Mouse (Mus musculus) midbrain, embryonic 12.5 days (tissue): ENCODE results near the gene Rpl7a. TPM values are rescaled to one million over a fixed set of nuclear protein-coding genes. Genes with fewer than 3 reads are reported as not detected.

Experiments used
- ATAC-seq: fragments of 200-750 bp; cut with Nextera tagmentation; 2 replicates; pipeline ENCODE4 v1.8.0; 2017; ENCODE audit warnings: low read depth, moderate TSS enrichment, moderate library complexity; ENCODE audit not compliant: low FRiP score
- H3K27ac ChIP-seq: fragments of 300-500 bp; sonication (generic); replicated peaks from 2 replicates; pipeline ENCODE4 v1.5.1; 2016; ENCODE audit warnings: mild to moderate bottlenecking
- H3K27me3 ChIP-seq: fragments of 300-500 bp; sonication (generic); 2 replicates; pipeline ENCODE4 v1.6.1; 2016; ENCODE audit warnings: mild to moderate bottlenecking
- H3K36me3 ChIP-seq: fragments of 300-500 bp; sonication (generic); 2 replicates; pipeline ENCODE4 v1.6.1; 2016
- H3K4me1 ChIP-seq: fragments of 300-500 bp; sonication (generic); 2 replicates; pipeline ENCODE4 v1.6.1; 2016
- H3K4me2 ChIP-seq: fragments of 300-500 bp; sonication (generic); replicated peaks from 2 replicates; pipeline ENCODE4 v1.6.1; 2016; ENCODE audit warnings: mild to moderate bottlenecking, moderate library complexity
- H3K4me3 ChIP-seq: fragments of 300-500 bp; sonication (generic); 2 replicates; pipeline ENCODE4 v1.5.1; 2016; ENCODE audit warnings: mild to moderate bottlenecking
- H3K9ac ChIP-seq: fragments of 300-500 bp; sonication (generic); replicated peaks from 2 replicates; pipeline ENCODE4 v1.6.1; 2016; ENCODE audit warnings: mild to moderate bottlenecking, moderate library complexity
- H3K9me3 ChIP-seq: fragments of 300-500 bp; sonication (generic); 2 replicates; pipeline ENCODE4 v1.6.1; 2016; ENCODE audit warnings: mild to moderate bottlenecking
- WGBS: fragments of 180-500 bp; shearing (Covaris S2); methylation state at CpG from one replicate; pipeline ENCODE4 v1.1.7; 2016; 5-methylcytosine and 5-hydroxymethylcytosine counted together
- polyA plus RNA-seq: library from polyadenylated mRNA; unstranded; fragments of >200 nt; fragmentation: Nextera tagmentation; extraction: Ambion mirVana; gene quantifications from 2 replicates; pipeline ENCODE4 v1.2.1, GENCODE M21; 2016

Rpl7a gene
- polyA plus RNA-seq, 1 experiment from 2014 or later: 488 TPM

GRCm38 (mm10) chr2:26936425-26936824 lies 25.9 kb downstream of the Rpl7a start:
- no peak for ATAC-seq
- Histone ChIP-seq H3K27ac (no peak overlapping the region), H3K36me3 (no peaks in the 10 kb centered on the region), H3K9me3 (no peaks in the 10 kb centered on the region), H3K9ac (no peak overlapping the region), H3K4me1 (peaks cover 14% of the 10 kb centered on the region), H3K27me3 (no peaks in the 10 kb centered on the region), H3K4me3 (no peak overlapping the region), H3K4me2 (no peak overlapping the region)
- WGBS: 86% methylated on average over 1 of the region's 1 CpGs

- no peaks in the 10 kb centered on the region for H3K9me3 ChIP-seq
- no peaks in the 10 kb centered on the region for H3K4me1 ChIP-seq
- H3K36me3 ChIP-seq: no peaks in the 10 kb centered on the region
- no peak overlapping the region for H3K4me3 ChIP-seq
- no peaks in the 10 kb centered on the region for H3K27me3 ChIP-seq
- 42% methylated on average over 5 of the region's 5 CpGs for WGBS
- no peak for ATAC-seq
- H3K9ac ChIP-seq: no peak overlapping the region
- H3K27ac ChIP-seq: no peak overlapping the region
- no peak overlapping the region for H3K4me2 ChIP-seq
Observed at GRCm38 (mm10) chr2:26941539-26941938, 31.0 kb downstream of the Rpl7a start.

GRCm38 (mm10) chr2:26943253-26943652 lies 32.7 kb downstream of the Rpl7a start:
- Histone ChIP-seq H3K27ac (no peak overlapping the region), H3K36me3 (peaks cover 10% of the 10 kb centered on the region; the same call in 1 of the 2 replicates), H3K9ac (no peak overlapping the region), H3K4me2 (no peak overlapping the region), H3K27me3 (no peaks in the 10 kb centered on the region), H3K4me1 (no peaks in the 10 kb centered on the region), H3K4me3 (no peak overlapping the region), H3K9me3 (no peaks in the 10 kb centered on the region)
- WGBS: 83% methylated on average over 3 of the region's 3 CpGs
- no peak for ATAC-seq

GRCm38 (mm10) chr2:26950411-26950810 lies 39.8 kb downstream of the Rpl7a start:
- Histone ChIP-seq H3K4me1 (no peaks in the 10 kb centered on the region), H3K9me3 (no peaks in the 10 kb centered on the region), H3K9ac (no peak overlapping the region), H3K27me3 (no peaks in the 10 kb centered on the region), H3K36me3 (peaks cover 61% of the 10 kb centered on the region), H3K4me3 (no peak overlapping the region), H3K4me2 (no peak overlapping the region), H3K27ac (no peak overlapping the region)
- ATAC-seq: no peak
- 89% methylated on average over 2 of the region's 2 CpGs for WGBS

GRCm38 (mm10) chr2:26951346-26951905 lies 40.9 kb downstream of the Rpl7a start:
- WGBS: 89% methylated on average over 8 of the region's 8 CpGs
- Histone ChIP-seq H3K9ac (no peak overlapping the region), H3K27ac (no peak overlapping the region), H3K4me3 (no peak overlapping the region), H3K4me1 (no peaks in the 10 kb centered on the region), H3K4me2 (no peak overlapping the region), H3K9me3 (no peaks in the 10 kb centered on the region), H3K36me3 (peaks cover 71% of the 10 kb centered on the region), H3K27me3 (no peaks in the 10 kb centered on the region)
- ATAC-seq: no peak

- Histone ChIP-seq H3K36me3 (peaks cover 73% of the 10 kb centered on the region), H3K27me3 (no peaks in the 10 kb centered on the region), H3K4me1 (no peaks in the 10 kb centered on the region), H3K4me2 (no peak overlapping the region), H3K9ac (no peak overlapping the region), H3K9me3 (no peaks in the 10 kb centered on the region), H3K27ac (no peak overlapping the region), H3K4me3 (no peak overlapping the region)
- WGBS: 85% methylated on average over 4 of the region's 4 CpGs
- ATAC-seq: no peak
Observed at GRCm38 (mm10) chr2:26952193-26952592, 41.6 kb downstream of the Rpl7a start.

DNA sequence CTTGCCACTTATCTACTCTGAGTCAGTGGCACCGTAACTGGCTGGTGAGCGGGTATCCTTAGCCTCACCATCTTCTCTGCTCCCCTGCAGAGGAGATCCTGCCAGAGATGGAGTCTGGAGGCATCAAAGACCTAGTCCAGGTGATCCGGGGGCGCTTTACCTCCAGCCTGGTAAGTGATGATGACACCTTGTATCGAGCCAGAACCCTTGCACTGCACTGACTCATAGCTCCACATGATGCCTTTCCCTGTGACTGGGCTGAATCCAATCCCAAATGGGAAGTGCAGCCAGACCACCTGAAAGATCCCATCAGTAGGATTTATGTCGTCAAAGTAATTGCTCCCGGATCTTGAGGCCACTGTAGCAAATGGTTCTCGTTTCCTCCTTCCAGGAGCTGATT lies 42.3 kb downstream of the Rpl7a start:
- peaks cover 77% of the 10 kb centered on the region for H3K36me3 ChIP-seq

GRCm38 (mm10) chr2:26954735-26955395 lies 44.3 kb downstream of the Rpl7a start:
- Histone ChIP-seq H3K4me2 (no peak overlapping the region), H3K4me1 (no peaks in the 10 kb centered on the region), H3K4me3 (no peak overlapping the region), H3K27me3 (no peaks in the 10 kb centered on the region), H3K9ac (no peak overlapping the region), H3K36me3 (peaks cover 90% of the 10 kb centered on the region), H3K9me3 (no peaks in the 10 kb centered on the region), H3K27ac (no peak overlapping the region)
- ATAC-seq: no peak
- WGBS: 91% methylated on average over 2 of the region's 2 CpGs

More for the DNA sequence above, 42.3 kb downstream of the Rpl7a start:
- Histone ChIP-seq H3K4me3 (no peak overlapping the region), H3K9ac (no peak overlapping the region), H3K9me3 (no peaks in the 10 kb centered on the region), H3K27ac (no peak overlapping the region), H3K27me3 (no peaks in the 10 kb centered on the region), H3K4me1 (no peaks in the 10 kb centered on the region), H3K4me2 (no peak overlapping the region)
- 93% methylated on average over 8 of the region's 8 CpGs for WGBS
- no peak for ATAC-seq

GRCm38 (mm10) chr2:26956811-26957487 lies 46.4 kb downstream of the Rpl7a start:
- H3K4me2 ChIP-seq: no peak overlapping the region
- ATAC-seq: no peak
- H3K36me3 ChIP-seq: peaks cover 89% of the 10 kb centered on the region
- no peak overlapping the region for H3K9ac ChIP-seq
- H3K4me1 ChIP-seq: peaks cover 4% of the 10 kb centered on the region
- H3K27me3 ChIP-seq: no peaks in the 10 kb centered on the region
- no peaks in the 10 kb centered on the region for H3K9me3 ChIP-seq
- H3K4me3 ChIP-seq: no peak overlapping the region
- WGBS: 97% methylated on average over 12 of the region's 12 CpGs
- no peak overlapping the region for H3K27ac ChIP-seq

- Histone ChIP-seq H3K9ac (no peak overlapping the region), H3K4me3 (no peak overlapping the region), H3K27me3 (no peaks in the 10 kb centered on the region), H3K4me1 (peaks cover 8% of the 10 kb centered on the region), H3K9me3 (no peaks in the 10 kb centered on the region), H3K27ac (no peak overlapping the region), H3K36me3 (peaks cover 89% of the 10 kb centered on the region), H3K4me2 (no peak overlapping the region)
- ATAC-seq: no peak
- whole genome bisulfite sequencing: 90% methylated on average over 2 of the region's 2 CpGs
Observed at GRCm38 (mm10) chr2:26957488-26957859, 46.9 kb downstream of the Rpl7a start.

GRCm38 (mm10) chr2:26960756-26961155 lies 50.2 kb downstream of the Rpl7a start:
- Histone ChIP-seq H3K9ac (no peak overlapping the region), H3K4me2 (no peak overlapping the region), H3K27me3 (no peaks in the 10 kb centered on the region), H3K9me3 (no peaks in the 10 kb centered on the region), H3K4me1 (peaks cover 23% of the 10 kb centered on the region), H3K27ac (no peak overlapping the region), H3K36me3 (peaks cover 57% of the 10 kb centered on the region), H3K4me3 (no peak overlapping the region)
- ATAC-seq: no peak
- WGBS: 84% methylated on average over 4 of the region's 4 CpGs
